Mouse (Mus musculus): Measurements from ENCODE around the gene Dtx1.

DNA sequence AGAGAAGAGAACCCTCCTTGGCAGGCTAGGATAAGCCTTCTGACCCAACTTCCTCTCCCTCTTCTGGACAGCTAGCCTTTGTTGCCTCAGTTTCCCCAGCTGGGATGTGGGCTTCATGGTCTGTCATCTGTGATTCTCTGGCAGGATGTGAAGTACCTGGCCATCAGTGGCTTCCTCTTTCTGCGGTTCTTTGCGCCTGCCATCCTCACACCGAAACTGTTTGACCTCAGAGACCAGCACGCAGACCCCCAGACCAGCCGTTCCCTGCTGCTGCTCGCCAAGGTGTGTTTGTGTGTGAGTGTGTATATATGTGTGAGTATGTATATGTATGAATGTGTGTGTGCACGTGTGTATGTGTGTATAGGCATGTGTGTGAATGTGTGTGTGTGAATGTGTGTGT is 41.6 kb downstream of the Dtx1 start:
- TF ChIP-seq POLR2A (IDR thresholded peaks at IDR 0.05; ENCODE audit: low read depth, low read length) (no peak), CTCF (IDR thresholded peaks at IDR 0.05; ENCODE audit: extremely low read depth, insufficient read depth, insufficient read length, insufficient replicate concordance) (no peak)
